Mouse (Mus musculus) olfactory bulb, adult 2 months (tissue): ENCODE measurements around the gene Nkiras1. TPM values are rescaled to one million over a fixed set of nuclear protein-coding genes. Genes with fewer than 3 reads are reported as not detected.
A peak's percentile ranks its signal among the peaks of the same experiment; 100 is the strongest.

ENCODE experiments used
- H3K27ac ChIP-seq: fragments of 200-500 bp; 2 replicates; pipeline ENCODE4 v1.5.1; 2012; ENCODE audit warnings: low read depth, low read length; ENCODE audit not compliant: insufficient read depth
- H3K4me1 ChIP-seq: fragments of 200-500 bp; 2 replicates; pipeline ENCODE4 v1.6.1; 2012; ENCODE audit warnings: low read length; ENCODE audit not compliant: control insufficient read depth, insufficient read depth
- H3K4me3 ChIP-seq: fragments of 200-500 bp; 2 replicates; pipeline ENCODE4 v1.5.1; 2012; ENCODE audit warnings: mild to moderate bottlenecking, low read depth, low read length, moderate library complexity; ENCODE audit not compliant: insufficient read depth
- CTCF ChIP-seq: fragments of 200-500 bp; IDR thresholded peaks from 2 replicates; pipeline ENCODE4 v1.5.1; 2012; ENCODE audit warnings: low read depth, mild to moderate bottlenecking, low read length, moderate library complexity; ENCODE audit not compliant: insufficient read depth
- POLR2A ChIP-seq: fragments of 200-500 bp; IDR thresholded peaks from 2 replicates; pipeline ENCODE4 v1.6.1; 2012; ENCODE audit warnings: mild to moderate bottlenecking, low read depth, low read length, moderate library complexity; ENCODE audit not compliant: insufficient read depth
- WGBS: fragments of 180-500 bp; shearing (Covaris S2); methylation state at CpG from one replicate; pipeline ENCODE4 v1.1.7; 2018; 5-methylcytosine and 5-hydroxymethylcytosine counted together
- polyA plus RNA-seq: library from polyadenylated mRNA; stranded (reverse); fragments of >200 nt; gene quantifications from 2 replicates; pipeline ENCODE4 v1.2.4, GENCODE M21; 2012; ENCODE audit warnings: low replicate concordance; ENCODE audit not compliant: missing spikeins, insufficient read depth, insufficient read length

The Nkiras1 gene
- polyA plus RNA-seq, 1 experiment: not detected

- WGBS: 93% methylated on average over 2 of the region's 2 CpGs
- Histone ChIP-seq H3K27ac (no peak overlapping the region), H3K4me1 (peaks cover 8% of the 10 kb centered on the region; the same call in 1 of the 2 replicates), H3K4me3 (no peak overlapping the region)
- TF ChIP-seq CTCF (no peak), POLR2A (no peak)
Measured at GRCm38 (mm10) chr14:18298874-18299273, 27.9 kb downstream of the Nkiras1 start.

DNA sequence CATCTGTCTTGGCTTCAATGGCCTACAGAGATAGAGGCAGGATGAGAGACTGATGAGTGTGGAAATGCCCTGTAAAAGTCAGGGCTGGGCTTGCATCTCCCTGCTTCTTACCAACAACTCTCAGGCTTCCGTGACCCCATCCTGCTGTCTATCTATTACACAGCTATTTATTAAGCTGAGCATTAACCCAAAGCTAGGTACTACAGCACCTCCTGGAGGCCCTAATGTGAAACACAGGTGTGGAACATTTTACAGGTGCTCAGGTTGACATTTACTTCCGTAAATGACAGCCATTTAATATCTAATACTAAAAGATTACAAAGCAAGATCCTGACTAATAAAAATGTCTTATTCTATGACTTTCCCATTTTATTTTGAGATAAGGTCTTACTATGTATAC is 29.7 kb downstream of the Nkiras1 start:
- peaks cover 8% of the 10 kb centered on the region; the same call in 1 of the 2 replicates for H3K4me1 ChIP-seq
- no peak overlapping the region for H3K27ac ChIP-seq
- TF ChIP-seq CTCF (no peak), POLR2A (no peak)
- H3K4me3 ChIP-seq: no peak overlapping the region
- WGBS: 94% methylated on average over 2 of the region's 2 CpGs

DNA sequence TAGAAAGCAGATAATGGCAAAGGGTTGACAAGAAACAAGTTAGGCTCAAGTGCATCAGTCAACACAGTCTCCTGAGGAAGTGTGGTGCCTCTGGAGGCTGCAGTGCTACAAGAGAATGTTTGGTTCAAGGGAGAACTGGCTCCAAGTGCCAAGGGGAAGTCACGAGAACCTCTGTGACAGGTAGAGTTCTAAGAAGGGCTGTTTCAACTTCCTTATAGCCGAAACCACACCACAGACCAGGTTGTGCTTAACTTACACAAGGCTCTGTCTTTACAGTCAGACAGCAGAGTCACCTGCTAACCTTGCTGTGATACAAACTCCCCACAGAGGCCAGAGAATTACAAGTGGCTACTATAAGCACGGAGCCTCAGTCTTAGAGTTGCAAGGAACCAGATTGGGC is 30.7 kb downstream of the Nkiras1 start:
- peaks cover 8% of the 10 kb centered on the region; the same call in 1 of the 2 replicates for H3K4me1 ChIP-seq
- no peak overlapping the region for H3K27ac ChIP-seq
- 76% methylated on average over 3 of the region's 3 CpGs for WGBS
- H3K4me3 ChIP-seq: no peak overlapping the region
- TF ChIP-seq POLR2A: no peak

GRCm38 (mm10) chr14:18302750-18303149 is 31.8 kb downstream of the Nkiras1 start:
- WGBS: 63% methylated on average over 3 of the region's 3 CpGs
- TF ChIP-seq POLR2A (no peak), CTCF (no peak)
- Histone ChIP-seq H3K27ac (no peak overlapping the region), H3K4me1 (peaks cover 6% of the 10 kb centered on the region; the same call in 1 of the 2 replicates), H3K4me3 (no peak overlapping the region)

GRCm38 (mm10) chr14:18303262-18303661 is 32.3 kb downstream of the Nkiras1 start:
- Histone ChIP-seq H3K4me3 (no peak overlapping the region), H3K4me1 (peaks cover 6% of the 10 kb centered on the region; the same call in 1 of the 2 replicates), H3K27ac (no peak overlapping the region)
- WGBS: 40% methylated on average over 4 of the region's 4 CpGs
- no peak for TF ChIP-seq CTCF
- TF ChIP-seq POLR2A: no peak

GRCm38 (mm10) chr14:18304165-18304564 is 33.2 kb downstream of the Nkiras1 start:
- H3K4me3 ChIP-seq: no peak overlapping the region
- TF ChIP-seq POLR2A: no peak
- TF ChIP-seq CTCF: no peak
- H3K4me1 ChIP-seq: peaks cover 6% of the 10 kb centered on the region; the same call in 1 of the 2 replicates
- WGBS: 89% methylated on average over 5 of the region's 5 CpGs
- no peak overlapping the region for H3K27ac ChIP-seq

- Histone ChIP-seq H3K27ac (no peak overlapping the region), H3K4me3 (no peak overlapping the region), H3K4me1 (0 out of 2 replicates have a peak, but pooled peaks cover 2% of the 10 kb centered on the region)
- no peak for TF ChIP-seq CTCF
- TF ChIP-seq POLR2A: no peak
- 75% methylated on average over 11 of the region's 11 CpGs for WGBS
Measured at GRCm38 (mm10) chr14:18317457-18318411, 46.8 kb downstream of the Nkiras1 start.

GRCm38 (mm10) chr14:18326968-18327672 is 56.2 kb downstream of the Nkiras1 start:
- peak overlapping the region; percentile 50 for H3K4me3 ChIP-seq
- WGBS: 3% methylated on average over 37 of the region's 37 CpGs
- H3K27ac ChIP-seq: no peak overlapping the region; the same call in 1 of the 2 replicates
- H3K4me1 ChIP-seq: peaks cover 11% of the 10 kb centered on the region; the same call in 1 of the 2 replicates
- no peak for TF ChIP-seq CTCF
- no peak for TF ChIP-seq POLR2A
